Comparison of ENCODE assay signal across 29 mouse cellular contexts in the genomic region with DNA sequence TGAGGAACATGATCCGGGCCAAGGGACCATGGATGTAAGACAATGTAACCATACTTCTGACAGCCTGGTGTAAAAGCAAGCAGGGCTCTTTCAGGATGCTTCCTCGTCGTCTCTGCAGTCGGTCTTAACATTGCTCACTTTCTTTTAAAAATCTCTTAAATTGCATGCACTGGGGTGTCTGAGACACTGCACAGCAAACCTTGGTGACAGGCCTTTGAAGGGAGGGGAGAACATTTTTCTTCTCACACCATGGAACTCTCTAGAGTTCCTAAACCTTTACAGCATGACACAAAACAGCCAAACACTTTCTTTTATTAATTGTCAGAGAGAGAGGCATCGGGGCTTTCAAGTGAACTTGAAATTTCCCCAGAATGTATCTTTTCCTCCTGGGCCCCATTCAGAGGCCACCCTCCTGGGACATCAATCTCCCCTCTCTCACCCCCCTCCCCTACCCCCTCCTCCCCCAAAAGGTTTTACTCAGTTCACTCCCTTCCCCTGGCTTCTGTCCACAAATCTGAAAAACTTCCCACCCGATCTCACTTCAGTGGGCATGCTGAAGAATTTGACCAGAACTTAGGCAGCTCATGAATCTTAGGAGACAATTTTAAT. TPM values are rescaled to one million over a fixed set of nuclear protein-coding genes. Genes with fewer than 3 reads are reported as not detected.
DNase-seq lines count a peak whose midpoint lies in the region; ATAC-seq and TF ChIP-seq lines count a peak whose summit lies in the region.
"Had no signal": no experiment of that assay in that cellular context is flagged by ENCODE, and none has a peak within 500 bp of the region (broad histone marks: within the 10 kb centered on the region; RNA-seq: fewer than 3 reads in every experiment).

No protein-coding gene starts in this region.

- WGBS in intestine, embryonic 14.5 days = 28% methylated on average over 6 of the region's 6 CpGs
- WGBS in intestine, postnatal 0 days = 61% methylated on average over 6 of the region's 6 CpGs
- 26% methylated on average over 6 of the region's 6 CpGs for WGBS in lung, embryonic 15.5 days
- WGBS in lung, postnatal 0 days = 48% methylated on average over 6 of the region's 6 CpGs
- 50% methylated on average over 6 of the region's 6 CpGs for WGBS in intestine, embryonic 16.5 days
- WGBS in limb, embryonic 15.5 days = 38% methylated on average over 6 of the region's 6 CpGs

- TF ChIP-seq CTCF in intestine, postnatal 0 days (IDR thresholded peaks at IDR 0.05; ENCODE audit: low read depth) = no peak
- no peak for TF ChIP-seq CTCF in lung, postnatal 0 days (IDR thresholded peaks at IDR 0.05)

- H3K9ac ChIP-seq in intestine, embryonic 14.5 days (ENCODE audit: low read length) = no peak overlapping the region
- H3K9ac ChIP-seq in intestine, postnatal 0 days (ENCODE audit: low read depth, low read length) = no peak overlapping the region
- H3K9ac ChIP-seq in lung, embryonic 15.5 days = no peak overlapping the region
- no peak overlapping the region for H3K9ac ChIP-seq in lung, postnatal 0 days (replicated peaks; ENCODE audit: low read depth)
- no peak overlapping the region for H3K9ac ChIP-seq in intestine, embryonic 16.5 days (ENCODE audit: low read depth, low read length)
- H3K9ac ChIP-seq in limb, embryonic 15.5 days = no peak overlapping the region
- H3K9ac ChIP-seq: embryonic facial prominence, embryonic 13.5 days; forebrain, embryonic 13.5 days; hindbrain, embryonic 13.5 days; liver, embryonic 15.5 days; neural tube, embryonic 13.5 days had no signal

- no peak overlapping the region for H3K27ac ChIP-seq in intestine, embryonic 14.5 days (ENCODE audit: low read depth)
- no peak overlapping the region for H3K27ac ChIP-seq in intestine, postnatal 0 days (ENCODE audit: low read depth, low read length)
- H3K27ac ChIP-seq in lung, embryonic 15.5 days = no peak overlapping the region
- H3K27ac ChIP-seq in lung, postnatal 0 days (ENCODE audit: low read length) = no peak overlapping the region
- no peak overlapping the region for H3K27ac ChIP-seq in intestine, embryonic 16.5 days (ENCODE audit: low read length)
- 0 out of 2 replicates have a peak overlapping the region, but pooled peaks have one; percentile 4 for H3K27ac ChIP-seq in limb, embryonic 15.5 days
- H3K27ac ChIP-seq: embryonic facial prominence, embryonic 13.5 days; forebrain, embryonic 13.5 days; gastrocnemius, adult 2 months; hindbrain, embryonic 13.5 days; left cerebral cortex, adult 2 months; liver, embryonic 15.5 days; neural tube, embryonic 13.5 days had no signal

- ATAC-seq in intestine, embryonic 14.5 days (replicated peaks; ENCODE audit: low FRiP score, low TSS enrichment, low read depth) = peak; percentile 67
- ATAC-seq in intestine, postnatal 0 days = no peak
- peak; percentile 19; the same call in 1 of the 2 replicates for ATAC-seq in lung, embryonic 15.5 days (ENCODE audit: borderline replicate concordance, extremely low read depth, low FRiP score, low TSS enrichment)
- no peak for ATAC-seq in lung, postnatal 0 days
- ATAC-seq in intestine, embryonic 16.5 days = peak; percentile 33; the same call in 1 of the 2 replicates
- ATAC-seq in limb, embryonic 15.5 days (ENCODE audit: insufficient number of reproducible peaks, low FRiP score, low TSS enrichment, low read depth) = no peak
- no peak for ATAC-seq in erythroblast, adult 5-6 weeks (replicated peaks; ENCODE audit: low FRiP score, poor library complexity, severe bottlenecking)
- ATAC-seq: forebrain, embryonic 13.5 days; inflammation-experienced regulatory T-cells, adult 6 months had no signal

- no peak for DNase-seq in intestine, embryonic 14.5 days (ENCODE audit: low spot score)
- no peak for DNase-seq in lung, postnatal 0 days (ENCODE audit: low spot score)
- DNase-seq in right cerebral cortex, postnatal 10 days (ENCODE audit: low spot score in 2 of 2) = no peak
- DNase-seq: adrenal gland, postnatal 25 days; cerebellum, adult 11 months; cerebellum, adult 9-11 months; gastrocnemius, adult 2 months; kidney, postnatal 4 days; liver; lung, postnatal 36 days; midbrain, embryonic 14.5 days; retina, postnatal 1 day; right cerebral cortex, postnatal 4 days; thymus, adult 2 months; thymus, postnatal 4 days had no signal

- TF ChIP-seq EP300 in lung, postnatal 0 days (IDR thresholded peaks at IDR 0.05) = no peak

- H3K4me2 ChIP-seq in intestine, embryonic 14.5 days (ENCODE audit: low read length) = no peak overlapping the region
- no peak overlapping the region for H3K4me2 ChIP-seq in intestine, postnatal 0 days (replicated peaks; ENCODE audit: low read depth)
- no peak overlapping the region for H3K4me2 ChIP-seq in lung, embryonic 15.5 days
- no peak overlapping the region for H3K4me2 ChIP-seq in lung, postnatal 0 days (replicated peaks; ENCODE audit: low read depth, low read length)
- no peak overlapping the region for H3K4me2 ChIP-seq in intestine, embryonic 16.5 days (ENCODE audit: low read depth, low read length)
- no peak overlapping the region for H3K4me2 ChIP-seq in limb, embryonic 15.5 days
- H3K4me2 ChIP-seq: embryonic facial prominence, embryonic 13.5 days; forebrain, embryonic 13.5 days; hindbrain, embryonic 13.5 days; liver, embryonic 15.5 days; neural tube, embryonic 13.5 days had no signal

- no peaks in the 10 kb centered on the region for H3K9me3 ChIP-seq in intestine, embryonic 14.5 days (ENCODE audit: control insufficient read depth, low read length)
- H3K9me3 ChIP-seq in intestine, postnatal 0 days (ENCODE audit: control insufficient read depth) = no peaks in the 10 kb centered on the region
- H3K9me3 ChIP-seq in lung, embryonic 15.5 days = no peaks in the 10 kb centered on the region
- no peaks in the 10 kb centered on the region for H3K9me3 ChIP-seq in lung, postnatal 0 days (ENCODE audit: low read length)
- H3K9me3 ChIP-seq in intestine, embryonic 16.5 days (ENCODE audit: control insufficient read depth, low read length) = no peaks in the 10 kb centered on the region
- H3K9me3 ChIP-seq in limb, embryonic 15.5 days = no peaks in the 10 kb centered on the region
- H3K9me3 ChIP-seq: embryonic facial prominence, embryonic 13.5 days; forebrain, embryonic 13.5 days; hindbrain, embryonic 13.5 days; liver, embryonic 15.5 days; megakaryocyte, embryonic 14.5 days; neural tube, embryonic 13.5 days had no signal

- 0 out of 2 replicates have a peak, but pooled peaks cover 4% of the 10 kb centered on the region for H3K4me1 ChIP-seq in intestine, embryonic 14.5 days (replicated peaks; ENCODE audit: control insufficient read depth, insufficient read depth, low read length)
- no peaks in the 10 kb centered on the region for H3K4me1 ChIP-seq in intestine, postnatal 0 days (replicated peaks; ENCODE audit: control insufficient read depth, insufficient read depth, low read length)
- H3K4me1 ChIP-seq in lung, embryonic 15.5 days = peaks cover 10% of the 10 kb centered on the region
- no peaks in the 10 kb centered on the region for H3K4me1 ChIP-seq in lung, postnatal 0 days (ENCODE audit: insufficient read depth, low read depth, low read length)
- H3K4me1 ChIP-seq in intestine, embryonic 16.5 days (ENCODE audit: control insufficient read depth, insufficient read depth, low read length) = peaks cover 9% of the 10 kb centered on the region
- H3K4me1 ChIP-seq in limb, embryonic 15.5 days = peaks cover 20% of the 10 kb centered on the region
- H3K4me1 ChIP-seq: liver, embryonic 15.5 days; megakaryocyte, embryonic 14.5 days had no signal

- no peaks in the 10 kb centered on the region for H3K36me3 ChIP-seq in intestine, embryonic 14.5 days (ENCODE audit: control insufficient read depth, insufficient read depth, low read length)
- H3K36me3 ChIP-seq in intestine, postnatal 0 days (ENCODE audit: control insufficient read depth, insufficient read depth) = no peaks in the 10 kb centered on the region
- no peaks in the 10 kb centered on the region for H3K36me3 ChIP-seq in lung, embryonic 15.5 days
- no peaks in the 10 kb centered on the region for H3K36me3 ChIP-seq in lung, postnatal 0 days (ENCODE audit: insufficient read depth, low read length)
- no peaks in the 10 kb centered on the region for H3K36me3 ChIP-seq in intestine, embryonic 16.5 days (ENCODE audit: control insufficient read depth, insufficient read depth, low read length)
- H3K36me3 ChIP-seq in limb, embryonic 15.5 days = no peaks in the 10 kb centered on the region
- H3K36me3 ChIP-seq: hindbrain, embryonic 13.5 days; liver, embryonic 15.5 days; neural tube, embryonic 13.5 days had no signal

- no peaks in the 10 kb centered on the region for H3K27me3 ChIP-seq in intestine, embryonic 14.5 days (replicated peaks; ENCODE audit: control insufficient read depth, insufficient read depth, low read length)
- H3K27me3 ChIP-seq in intestine, postnatal 0 days (replicated peaks; ENCODE audit: control insufficient read depth, insufficient read depth, low read length) = no peaks in the 10 kb centered on the region
- H3K27me3 ChIP-seq in lung, embryonic 15.5 days = no peaks in the 10 kb centered on the region
- H3K27me3 ChIP-seq in lung, postnatal 0 days (replicated peaks; ENCODE audit: insufficient read depth, low read length) = no peaks in the 10 kb centered on the region
- no peaks in the 10 kb centered on the region for H3K27me3 ChIP-seq in intestine, embryonic 16.5 days (replicated peaks; ENCODE audit: control insufficient read depth, insufficient read depth, low read length)
- H3K27me3 ChIP-seq in limb, embryonic 15.5 days = no peaks in the 10 kb centered on the region
- H3K27me3 ChIP-seq: embryonic facial prominence, embryonic 13.5 days; forebrain, embryonic 13.5 days; hindbrain, embryonic 13.5 days; liver, embryonic 15.5 days; megakaryocyte, embryonic 14.5 days; neural tube, embryonic 13.5 days had no signal

- no peak overlapping the region for H3K4me3 ChIP-seq in intestine, embryonic 14.5 days (ENCODE audit: low read depth, low read length)
- H3K4me3 ChIP-seq in intestine, postnatal 0 days (ENCODE audit: low read depth, low read length) = no peak overlapping the region
- H3K4me3 ChIP-seq in lung, embryonic 15.5 days = no peak overlapping the region
- no peak overlapping the region for H3K4me3 ChIP-seq in lung, postnatal 0 days (ENCODE audit: low read depth, low read length)
- H3K4me3 ChIP-seq in intestine, embryonic 16.5 days (ENCODE audit: low read length) = no peak overlapping the region
- H3K4me3 ChIP-seq in limb, embryonic 15.5 days = no peak overlapping the region
- H3K4me3 ChIP-seq: embryonic facial prominence, embryonic 13.5 days; forebrain, embryonic 13.5 days; gastrocnemius, adult 2 months; hindbrain, embryonic 13.5 days; left cerebral cortex, adult 2 months; liver, embryonic 15.5 days; megakaryocyte, embryonic 14.5 days; myocyte; neural tube, embryonic 13.5 days had no signal

RNA-seq across cellular contexts. Expression of a gene that starts 35.9 kb away (rescaled TPM):
- 17.9 and 18.0 TPM in 2 replicates for polyA plus RNA-seq in intestine, embryonic 14.5 days (2014; fragmentation: Nextera tagmentation; extraction: Ambion mirVana)
- polyA plus RNA-seq in intestine, postnatal 0 days (2015; fragmentation: Nextera tagmentation; extraction: Ambion mirVana) = 8.0 and 8.7 TPM in 2 replicates
- polyA plus RNA-seq in lung, embryonic 15.5 days (2015; fragmentation: Nextera tagmentation; extraction: Ambion mirVana) = 34.9 and 37.4 TPM in 2 replicates
- 64.9 and 69.3 TPM in 2 replicates for polyA plus RNA-seq in lung, postnatal 0 days (2015; fragmentation: Nextera tagmentation; extraction: Ambion mirVana)
- 12.4 and 14.1 TPM in 2 replicates for polyA plus RNA-seq in intestine, embryonic 16.5 days (2015; fragmentation: Nextera tagmentation; extraction: Ambion mirVana)
- 26.6 and 61.5 TPM in 2 replicates for polyA plus RNA-seq in limb, embryonic 15.5 days (2015; fragmentation: Nextera tagmentation; extraction: Ambion mirVana)
- total RNA-seq in erythroblast, adult 5-6 weeks (2015; ENCODE audit: low replicate concordance) = 2.9 TPM in 1 of 2 replicates, not detected in the other
- total RNA-seq in erythroblast, adult 5-6 weeks (2017; ENCODE audit: low replicate concordance) = not detected in 2 replicates
- polyA plus RNA-seq: inflammation-experienced regulatory T-cells, adult 6 months had no signal

Comparison
In these comparisons a context has a peak if more than half of its experiments do, and no peak if none do; other contexts are left out.
1. ATAC-seq: peak in intestine, embryonic 14.5 days (single experiment), lung, embryonic 15.5 days (single experiment) and intestine, embryonic 16.5 days (single experiment); none in intestine, postnatal 0 days (single experiment), lung, postnatal 0 days (single experiment), limb, embryonic 15.5 days (single experiment) and erythroblast, adult 5-6 weeks (single experiment).